Mouse (Mus musculus): ENCODE measurements at regions not wholly inside any gene's neighbourhood (a gene's known extent, or its start where the extent isn't known, plus 50 kb on each side); places are given as distances from the start of the nearest gene placed in this dataset.

GRCm38 (mm10) chr12:65944251-65944650 is 339.9 kb downstream of the Rpl10l start:
- no peak for TF ChIP-seq CTCF (IDR thresholded peaks at IDR 0.05; ENCODE audit: borderline replicate concordance, insufficient read depth, low read depth, low read length)
- no peak for TF ChIP-seq POLR2A (IDR thresholded peaks at IDR 0.05; ENCODE audit: borderline replicate concordance, insufficient read depth, low read length)

All from cerebellum, adult 2 months (tissue).